Mouse (Mus musculus): ENCODE results near the gene Lrig1. TPM values are rescaled to one million over a fixed set of nuclear protein-coding genes. Genes with fewer than 3 reads are reported as not detected.

Gene Lrig1
- polyA plus RNA-seq, 1 experiment = 11.2 TPM

GRCm38 (mm10) chr6:94646274-94646863 lies 53.6 kb downstream of the Lrig1 start:
- no peaks in the 10 kb centered on the region for H3K27me3 ChIP-seq (ENCODE audit: control insufficient read depth, insufficient read depth, insufficient read length)
- peaks cover 1% of the 10 kb centered on the region for H3K79me3 ChIP-seq (ENCODE audit: low read depth)
- TF ChIP-seq MYOD1 (IDR thresholded peaks at IDR 0.05; ENCODE audit: control insufficient read depth, insufficient read length, low read depth) (peak; percentile 73), USF1 (IDR thresholded peaks at IDR 0.05; ENCODE audit: low read depth) (peak; percentile 88), FOSL1 (IDR thresholded peaks at IDR 0.05; ENCODE audit: insufficient read depth, low read length, poor library complexity, severe bottlenecking) (no peak), CEBPB (IDR thresholded peaks at IDR 0.05; ENCODE audit: low read depth) (no peak)
- no peaks in the 10 kb centered on the region for H3K36me3 ChIP-seq (ENCODE audit: control insufficient read depth, insufficient read depth)
- peaks cover 19% of the 10 kb centered on the region for H3K79me2 ChIP-seq (ENCODE audit: control insufficient read depth, insufficient read depth)
- H3K4me3 ChIP-seq (ENCODE audit: insufficient read depth, poor library complexity, severe bottlenecking) = no peak overlapping the region
- H3ac ChIP-seq (ENCODE audit: control insufficient read depth, insufficient read length, low read depth) = no peak overlapping the region

- Histone ChIP-seq H3K79me2 (ENCODE audit: control insufficient read depth, insufficient read depth) (peaks cover 26% of the 10 kb centered on the region), H3K79me3 (ENCODE audit: low read depth) (peaks cover 1% of the 10 kb centered on the region), H3K27me3 (ENCODE audit: control insufficient read depth, insufficient read depth, insufficient read length) (no peaks in the 10 kb centered on the region), H3K4me3 (ENCODE audit: insufficient read depth, poor library complexity, severe bottlenecking) (no peak overlapping the region), H3ac (ENCODE audit: control insufficient read depth, insufficient read length, low read depth) (no peak overlapping the region), H3K36me3 (ENCODE audit: control insufficient read depth, insufficient read depth) (no peaks in the 10 kb centered on the region)
- peak; percentile 74 for TF ChIP-seq CEBPB (IDR thresholded peaks at IDR 0.05; ENCODE audit: low read depth)
- no peak for TF ChIP-seq CTCF (IDR thresholded peaks at IDR 0.05; ENCODE audit: control insufficient read depth, insufficient read depth, insufficient read length)
Observed at GRCm38 (mm10) chr6:94645723-94646122, 54.2 kb downstream of the Lrig1 start.

- Histone ChIP-seq H3K27me3 (ENCODE audit: control insufficient read depth, insufficient read depth, insufficient read length) (no peaks in the 10 kb centered on the region), H3ac (ENCODE audit: control insufficient read depth, insufficient read length, low read depth) (no peak overlapping the region), H3K36me3 (ENCODE audit: control insufficient read depth, insufficient read depth) (no peaks in the 10 kb centered on the region), H3K4me3 (ENCODE audit: insufficient read depth, poor library complexity, severe bottlenecking) (no peak overlapping the region), H3K79me2 (ENCODE audit: control insufficient read depth, insufficient read depth) (peaks cover 29% of the 10 kb centered on the region), H3K79me3 (ENCODE audit: low read depth) (peaks cover 1% of the 10 kb centered on the region)
- TF ChIP-seq MYOD1 (IDR thresholded peaks at IDR 0.05; ENCODE audit: control insufficient read depth, insufficient read length, low read depth) = no peak
- no peak for TF ChIP-seq CTCF (IDR thresholded peaks at IDR 0.05; ENCODE audit: control insufficient read depth, insufficient read depth, insufficient read length)
- no peak for TF ChIP-seq MYOG (IDR thresholded peaks at IDR 0.05; ENCODE audit: control insufficient read depth, extremely low read depth, insufficient read length)
- no peak for TF ChIP-seq USF1 (IDR thresholded peaks at IDR 0.05; ENCODE audit: low read depth)
- no peak for TF ChIP-seq MAX (IDR thresholded peaks at IDR 0.05)
- no peak for TF ChIP-seq CEBPB (IDR thresholded peaks at IDR 0.05; ENCODE audit: low read depth)
- TF ChIP-seq FOSL1 (IDR thresholded peaks at IDR 0.05; ENCODE audit: insufficient read depth, low read length, poor library complexity, severe bottlenecking) = no peak
Observed at GRCm38 (mm10) chr6:94644641-94645040, 55.3 kb downstream of the Lrig1 start.

- Histone ChIP-seq H3K4me3 (ENCODE audit: insufficient read depth, poor library complexity, severe bottlenecking) (no peak overlapping the region), H3ac (ENCODE audit: control insufficient read depth, insufficient read length, low read depth) (no peak overlapping the region), H3K79me3 (ENCODE audit: low read depth) (peaks cover 1% of the 10 kb centered on the region), H3K27me3 (ENCODE audit: control insufficient read depth, insufficient read depth, insufficient read length) (no peaks in the 10 kb centered on the region), H3K36me3 (ENCODE audit: control insufficient read depth, insufficient read depth) (no peaks in the 10 kb centered on the region), H3K79me2 (ENCODE audit: control insufficient read depth, insufficient read depth) (peaks cover 29% of the 10 kb centered on the region)
- TF ChIP-seq CTCF (IDR thresholded peaks at IDR 0.05; ENCODE audit: control insufficient read depth, insufficient read depth, insufficient read length) = no peak
- TF ChIP-seq MYOD1 (IDR thresholded peaks at IDR 0.05; ENCODE audit: control insufficient read depth, insufficient read length, low read depth) = no peak
- no peak for TF ChIP-seq USF1 (IDR thresholded peaks at IDR 0.05; ENCODE audit: low read depth)
- TF ChIP-seq FOSL1 (IDR thresholded peaks at IDR 0.05; ENCODE audit: insufficient read depth, low read length, poor library complexity, severe bottlenecking) = no peak
- TF ChIP-seq CEBPB (IDR thresholded peaks at IDR 0.05; ENCODE audit: low read depth) = no peak
- no peak for TF ChIP-seq MAX (IDR thresholded peaks at IDR 0.05)
- TF ChIP-seq MYOG (IDR thresholded peaks at IDR 0.05; ENCODE audit: control insufficient read depth, extremely low read depth, insufficient read length) = no peak
Observed at GRCm38 (mm10) chr6:94643989-94644388, 56.0 kb downstream of the Lrig1 start.

- H3ac ChIP-seq (ENCODE audit: control insufficient read depth, insufficient read length, low read depth) = no peak overlapping the region
- H3K79me2 ChIP-seq (ENCODE audit: control insufficient read depth, insufficient read depth) = peaks cover 34% of the 10 kb centered on the region
- no peak overlapping the region for H3K4me3 ChIP-seq (ENCODE audit: insufficient read depth, poor library complexity, severe bottlenecking)
- no peaks in the 10 kb centered on the region for H3K36me3 ChIP-seq (ENCODE audit: control insufficient read depth, insufficient read depth)
- H3K79me3 ChIP-seq (ENCODE audit: low read depth) = peaks cover 1% of the 10 kb centered on the region
- no peaks in the 10 kb centered on the region for H3K27me3 ChIP-seq (ENCODE audit: control insufficient read depth, insufficient read depth, insufficient read length)
- TF ChIP-seq FOSL1 (IDR thresholded peaks at IDR 0.05; ENCODE audit: insufficient read depth, low read length, poor library complexity, severe bottlenecking) = peak; percentile 89
- TF ChIP-seq USF1 (IDR thresholded peaks at IDR 0.05; ENCODE audit: low read depth) = no peak
Observed at GRCm38 (mm10) chr6:94642048-94642447, 57.9 kb downstream of the Lrig1 start.

GRCm38 (mm10) chr6:94640297-94640696 lies 59.7 kb downstream of the Lrig1 start:
- TF ChIP-seq MAX (IDR thresholded peaks at IDR 0.05) (no peak), CTCF (IDR thresholded peaks at IDR 0.05; ENCODE audit: control insufficient read depth, insufficient read depth, insufficient read length) (no peak), MYOD1 (IDR thresholded peaks at IDR 0.05; ENCODE audit: control insufficient read depth, insufficient read length, low read depth) (peak; percentile 78), FOSL1 (IDR thresholded peaks at IDR 0.05; ENCODE audit: insufficient read depth, low read length, poor library complexity, severe bottlenecking) (peak; percentile 73), CEBPB (IDR thresholded peaks at IDR 0.05; ENCODE audit: low read depth) (no peak), USF1 (IDR thresholded peaks at IDR 0.05; ENCODE audit: low read depth) (no peak)
- H3K36me3 ChIP-seq (ENCODE audit: control insufficient read depth, insufficient read depth) = no peaks in the 10 kb centered on the region
- H3K27me3 ChIP-seq (ENCODE audit: control insufficient read depth, insufficient read depth, insufficient read length) = no peaks in the 10 kb centered on the region
- H3ac ChIP-seq (ENCODE audit: control insufficient read depth, insufficient read length, low read depth) = no peak overlapping the region
- peaks cover 1% of the 10 kb centered on the region for H3K79me3 ChIP-seq (ENCODE audit: low read depth)
- H3K79me2 ChIP-seq (ENCODE audit: control insufficient read depth, insufficient read depth) = peaks cover 48% of the 10 kb centered on the region
- no peak overlapping the region for H3K4me3 ChIP-seq (ENCODE audit: insufficient read depth, poor library complexity, severe bottlenecking)
